In genomic region chr2:75776533-75776932, GRCm38 (mm10) we compare ENCODE assay signal across 9 mouse cellular contexts. TPM values are rescaled to one million over a fixed set of nuclear protein-coding genes. Genes with fewer than 3 reads are reported as not detected.
DNase-seq lines count a peak whose midpoint lies in the region; ATAC-seq lines count a peak whose summit lies in the region.
"Had no signal": no experiment of that assay in that cellular context is flagged by ENCODE, and none has a peak within 500 bp of the region (broad histone marks: within the 10 kb centered on the region; RNA-seq: fewer than 3 reads in every experiment).

No protein-coding gene starts in this region.

- H3K9me3 ChIP-seq in kidney, embryonic 15.5 days (replicated peaks), result no peaks in the 10 kb centered on the region
- H3K9me3 ChIP-seq in embryonic facial prominence, embryonic 12.5 days, result no peaks in the 10 kb centered on the region
- no peaks in the 10 kb centered on the region for H3K9me3 ChIP-seq in intestine, embryonic 16.5 days (ENCODE audit: control insufficient read depth, low read length)
- H3K9me3 ChIP-seq in midbrain, embryonic 14.5 days (ENCODE audit: control insufficient read depth, low read length), result no peaks in the 10 kb centered on the region

- peaks cover 41% of the 10 kb centered on the region for H3K4me1 ChIP-seq in kidney, embryonic 15.5 days
- H3K4me1 ChIP-seq in embryonic facial prominence, embryonic 12.5 days, result peaks cover 9% of the 10 kb centered on the region
- peaks cover 18% of the 10 kb centered on the region for H3K4me1 ChIP-seq in intestine, embryonic 16.5 days (ENCODE audit: control insufficient read depth, insufficient read depth, low read length)
- H3K4me1 ChIP-seq in midbrain, embryonic 14.5 days (ENCODE audit: control insufficient read depth, insufficient read depth, low read length), result no peaks in the 10 kb centered on the region

- 0 out of 2 replicates have a peak overlapping the region, but pooled peaks have one; percentile 13 for H3K4me3 ChIP-seq in kidney, embryonic 15.5 days (replicated peaks)
- H3K4me3 ChIP-seq in embryonic facial prominence, embryonic 12.5 days, result no peak overlapping the region
- peak overlapping the region; percentile 21 for H3K4me3 ChIP-seq in intestine, embryonic 16.5 days (ENCODE audit: low read length)
- H3K4me3 ChIP-seq in midbrain, embryonic 14.5 days (replicated peaks; ENCODE audit: low read depth, low read length), result no peak overlapping the region

- no peak overlapping the region for H3K9ac ChIP-seq in kidney, embryonic 15.5 days
- no peak overlapping the region for H3K9ac ChIP-seq in embryonic facial prominence, embryonic 12.5 days
- no peak overlapping the region; the same call in 1 of the 2 replicates for H3K9ac ChIP-seq in intestine, embryonic 16.5 days (ENCODE audit: low read depth, low read length)
- H3K9ac ChIP-seq in midbrain, embryonic 14.5 days (replicated peaks; ENCODE audit: low read length), result no peak overlapping the region

- 25% methylated on average over 12 of the region's 12 CpGs for WGBS in kidney, embryonic 15.5 days
- WGBS in embryonic facial prominence, embryonic 12.5 days, result 18% methylated on average over 12 of the region's 12 CpGs
- 23% methylated on average over 12 of the region's 12 CpGs for WGBS in intestine, embryonic 16.5 days
- WGBS in midbrain, embryonic 14.5 days, result 36% methylated on average over 12 of the region's 12 CpGs

- no peak for DNase-seq in kidney, adult 11 months
- no peak for DNase-seq in midbrain, embryonic 14.5 days
- no peak for DNase-seq in left cerebral cortex, adult 9 months (ENCODE audit: low spot score in 2 of 2)
- DNase-seq in adrenal gland, postnatal 25 days, result no peak
- DNase-seq in thymus, postnatal 14 days, result no peak
- DNase-seq: cerebellum, adult 9-10 months had no signal

- peak overlapping the region; percentile 51 for H3K4me2 ChIP-seq in kidney, embryonic 15.5 days
- H3K4me2 ChIP-seq in embryonic facial prominence, embryonic 12.5 days (replicated peaks), result peak overlapping the region; percentile 26
- peak overlapping the region; percentile 45 for H3K4me2 ChIP-seq in intestine, embryonic 16.5 days (ENCODE audit: low read depth, low read length)
- H3K4me2 ChIP-seq in midbrain, embryonic 14.5 days (ENCODE audit: low read length), result peak overlapping the region; percentile 5

- no peak for ATAC-seq in kidney, embryonic 15.5 days (replicated peaks; ENCODE audit: low FRiP score)
- ATAC-seq in embryonic facial prominence, embryonic 12.5 days (ENCODE audit: insufficient number of reproducible peaks, insufficient read depth, low FRiP score, low TSS enrichment), result no peak
- no peak for ATAC-seq in intestine, embryonic 16.5 days
- ATAC-seq in midbrain, embryonic 14.5 days (ENCODE audit: low FRiP score, low TSS enrichment), result no peak

- no peaks in the 10 kb centered on the region for H3K36me3 ChIP-seq in kidney, embryonic 15.5 days
- no peaks in the 10 kb centered on the region for H3K36me3 ChIP-seq in embryonic facial prominence, embryonic 12.5 days
- no peaks in the 10 kb centered on the region for H3K36me3 ChIP-seq in intestine, embryonic 16.5 days (ENCODE audit: control insufficient read depth, insufficient read depth, low read length)
- H3K36me3 ChIP-seq in midbrain, embryonic 14.5 days (ENCODE audit: control insufficient read depth, insufficient read depth, low read length), result no peaks in the 10 kb centered on the region

- peak overlapping the region; percentile 15; the same call in 1 of the 2 replicates for H3K27ac ChIP-seq in kidney, embryonic 15.5 days
- H3K27ac ChIP-seq in embryonic facial prominence, embryonic 12.5 days, result no peak overlapping the region
- H3K27ac ChIP-seq in intestine, embryonic 16.5 days (ENCODE audit: low read length), result no peak overlapping the region
- no peak overlapping the region for H3K27ac ChIP-seq in midbrain, embryonic 14.5 days (replicated peaks; ENCODE audit: low read depth, low read length)

- no peaks in the 10 kb centered on the region for H3K27me3 ChIP-seq in kidney, embryonic 15.5 days
- no peaks in the 10 kb centered on the region for H3K27me3 ChIP-seq in embryonic facial prominence, embryonic 12.5 days
- H3K27me3 ChIP-seq in intestine, embryonic 16.5 days (replicated peaks; ENCODE audit: control insufficient read depth, insufficient read depth, low read length), result no peaks in the 10 kb centered on the region
- H3K27me3 ChIP-seq in midbrain, embryonic 14.5 days (ENCODE audit: control insufficient read depth, insufficient read depth, low read length), result no peaks in the 10 kb centered on the region

RNA-seq across cellular contexts. Expression of gene Agps, which starts 55.4 kb away (rescaled TPM):
- 39.1 and 41.5 TPM in 2 replicates for polyA plus RNA-seq in kidney, embryonic 15.5 days (2015; fragmentation: Nextera tagmentation; extraction: Ambion mirVana)
- 46.6 and 47.8 TPM in 2 replicates for polyA plus RNA-seq in embryonic facial prominence, embryonic 12.5 days (2016; fragmentation: Nextera tagmentation; extraction: Ambion mirVana)
- 18.3 and 21.8 TPM in 2 replicates for polyA plus RNA-seq in intestine, embryonic 16.5 days (2015; fragmentation: Nextera tagmentation; extraction: Ambion mirVana)
- 32.8 and 38.0 TPM in 2 replicates for polyA plus RNA-seq in midbrain, embryonic 14.5 days (2014; fragmentation: Nextera tagmentation; extraction: Ambion mirVana)
- total RNA-seq in adrenal gland, postnatal 25 days (2021), result 39.8 and 46.6 TPM in 2 replicates

Comparison
In these comparisons a context has a peak if more than half of its experiments do, and no peak if none do; other contexts are left out.
1. H3K4me3 ChIP-seq: peak in kidney, embryonic 15.5 days (single experiment) and intestine, embryonic 16.5 days (single experiment); none in embryonic facial prominence, embryonic 12.5 days (single experiment) and midbrain, embryonic 14.5 days (single experiment).
2. Peak in every context shown above with its lines, with median percentiles within 50 percentile points of each other: H3K4me2 ChIP-seq.